Mouse (Mus musculus) cerebral cortex, adult 2 months (tissue): Measurements from ENCODE around the gene Psmg4.

Source experiments
- WGBS: fragments of 180-500 bp; shearing (Covaris S2); methylation state at CpG from one replicate; pipeline ENCODE4 v1.1.7; 2018; 5-methylcytosine and 5-hydroxymethylcytosine counted together

Psmg4 gene

DNA sequence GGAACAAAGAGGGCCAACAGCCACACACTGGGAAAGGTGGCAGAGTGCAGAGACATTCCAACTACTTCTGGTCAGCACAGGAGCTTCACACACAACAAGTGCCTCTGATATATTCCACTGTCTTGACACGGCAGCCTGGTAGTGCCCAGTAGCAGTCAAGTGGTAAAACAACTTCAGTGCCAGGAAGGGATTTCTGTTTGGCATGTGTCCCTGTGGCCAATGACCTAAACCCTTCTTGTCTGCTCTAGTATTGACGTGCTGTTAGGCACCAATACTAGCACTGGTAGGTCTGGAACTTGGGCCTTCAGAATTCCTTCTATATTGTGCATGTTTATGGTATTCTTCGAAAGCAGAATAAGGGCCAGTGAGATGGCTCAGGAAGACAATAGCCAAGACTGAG lies 42.5 kb downstream of the Psmg4 start:
- 84% methylated on average over 3 of the region's 3 CpGs for WGBS

DNA sequence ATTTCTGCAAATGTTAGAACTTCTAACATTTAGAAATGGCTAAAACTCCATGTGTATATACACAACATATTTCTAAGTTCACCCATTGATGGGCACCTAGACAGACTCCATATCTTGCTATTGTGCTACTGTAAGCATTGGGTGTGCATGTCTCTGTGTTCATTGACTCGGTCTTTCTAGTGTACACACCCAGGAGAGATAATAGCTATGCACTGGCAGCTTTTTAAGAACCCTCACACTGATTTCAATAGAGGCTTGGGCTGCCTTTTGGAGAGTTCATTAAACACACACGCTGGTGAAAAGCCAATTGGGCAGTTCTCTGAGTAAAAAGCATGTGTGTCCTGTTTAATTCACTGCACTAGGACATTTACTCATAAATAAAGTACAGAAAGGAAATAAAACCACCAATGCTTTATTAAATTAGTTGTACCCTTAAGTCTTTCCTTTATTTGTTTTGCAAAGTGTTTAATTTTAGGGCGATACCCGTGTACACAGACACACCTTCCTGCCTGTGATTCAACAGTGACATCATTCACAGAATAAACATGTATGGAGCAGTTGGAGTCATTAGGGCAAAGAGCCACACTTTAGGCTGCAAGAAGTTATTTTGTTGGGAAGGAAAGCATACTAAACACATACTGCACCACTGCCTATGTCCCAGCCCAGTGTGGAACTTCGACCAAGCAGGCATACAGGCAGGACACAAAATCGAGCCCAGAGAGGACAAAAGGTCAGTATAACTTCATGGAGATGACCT lies 45.1 kb downstream of the Psmg4 start:
- 70% methylated on average over 6 of the region's 6 CpGs for WGBS

DNA sequence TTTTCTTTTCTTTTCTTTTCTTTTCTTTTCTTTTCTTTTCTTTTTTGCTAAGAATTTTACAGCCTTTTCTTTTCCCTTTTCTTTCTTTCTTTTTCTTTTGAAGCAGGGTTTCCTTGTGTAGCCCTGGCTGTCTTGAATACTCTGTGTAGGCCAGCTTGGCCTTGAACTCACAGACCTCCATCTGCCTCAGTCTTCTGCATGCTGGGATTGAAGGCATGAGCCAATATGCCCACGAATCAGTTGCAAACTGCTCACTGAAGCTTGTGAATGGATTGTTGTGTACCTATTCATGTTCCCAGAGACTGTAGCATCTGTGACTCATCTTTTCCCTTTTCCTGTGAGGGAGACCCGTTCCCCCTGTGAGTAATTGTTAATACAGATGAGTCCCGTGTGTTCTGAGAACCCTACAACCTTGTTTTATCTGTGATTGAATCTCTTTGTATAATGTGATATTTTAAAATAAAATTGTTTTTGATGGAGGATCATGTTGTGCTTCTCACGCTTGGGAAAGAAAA lies 48.6 kb downstream of the Psmg4 start:
- 42% methylated on average over 4 of the region's 4 CpGs for WGBS

DNA sequence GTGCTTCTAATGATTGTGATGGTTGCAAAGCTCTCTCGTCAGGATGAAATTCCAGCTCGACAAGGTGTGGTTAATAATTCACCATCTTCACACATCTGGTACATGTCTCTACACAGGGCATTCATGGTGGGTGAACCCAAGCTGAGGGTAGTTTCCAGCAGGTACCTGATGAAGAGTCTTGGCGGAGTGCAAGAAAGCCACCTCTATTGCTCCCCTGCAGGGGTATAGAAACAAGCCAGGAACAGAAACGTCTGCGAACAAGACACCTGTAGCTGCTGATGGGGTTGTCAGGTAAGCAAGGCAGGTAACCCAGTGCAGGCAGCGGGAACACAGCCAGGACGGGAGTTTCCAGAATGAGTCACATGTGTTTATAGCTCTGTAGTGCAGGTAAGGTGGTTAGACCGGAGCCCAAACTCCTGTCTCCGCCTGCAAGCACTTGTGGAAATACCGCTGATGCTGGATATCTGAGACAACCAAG lies 50.0 kb downstream of the Psmg4 start:
- 81% methylated on average over 10 of the region's 10 CpGs for WGBS

DNA sequence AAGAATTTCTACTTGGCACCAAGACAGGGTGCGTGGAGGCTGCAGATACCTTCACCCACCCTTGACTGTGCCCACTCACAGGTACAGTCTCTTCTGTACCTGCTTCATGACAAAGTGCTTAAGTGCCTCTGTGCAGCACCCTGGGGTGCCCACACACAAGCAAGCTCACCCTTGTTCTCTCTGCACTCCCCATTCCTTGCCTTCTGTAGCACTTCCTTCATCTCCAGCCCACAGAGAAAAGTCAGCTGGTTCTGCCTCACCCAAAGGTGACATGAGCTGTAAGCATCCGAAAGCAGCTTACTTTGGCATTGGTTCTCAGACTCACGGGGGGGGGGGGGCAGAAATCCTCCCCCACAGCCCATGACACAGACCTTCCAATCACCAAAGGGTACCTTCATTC lies 52.1 kb downstream of the Psmg4 start:
- 50% methylated on average over 3 of the region's 3 CpGs for WGBS

DNA sequence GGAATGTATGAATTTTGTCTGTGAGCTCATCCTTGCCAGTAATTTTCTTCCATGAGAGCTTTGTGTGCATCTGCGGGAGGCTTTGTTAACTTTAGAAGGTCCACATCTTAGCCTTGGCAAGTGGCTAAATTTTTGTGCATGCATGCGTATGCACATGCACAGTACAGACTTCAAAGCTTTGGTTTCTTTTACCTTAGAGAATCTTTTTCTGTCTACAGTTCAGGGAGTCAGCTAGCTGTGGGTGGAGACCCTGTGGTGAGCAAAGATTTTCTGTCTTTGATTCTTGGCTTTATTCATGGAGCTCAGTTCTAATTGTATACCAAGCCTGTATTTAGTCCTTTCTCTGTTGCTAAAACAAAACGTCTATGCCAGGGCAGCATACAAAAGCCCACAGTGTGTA lies 56.0 kb downstream of the Psmg4 start:
- WGBS, result 43% methylated on average over 3 of the region's 3 CpGs

DNA sequence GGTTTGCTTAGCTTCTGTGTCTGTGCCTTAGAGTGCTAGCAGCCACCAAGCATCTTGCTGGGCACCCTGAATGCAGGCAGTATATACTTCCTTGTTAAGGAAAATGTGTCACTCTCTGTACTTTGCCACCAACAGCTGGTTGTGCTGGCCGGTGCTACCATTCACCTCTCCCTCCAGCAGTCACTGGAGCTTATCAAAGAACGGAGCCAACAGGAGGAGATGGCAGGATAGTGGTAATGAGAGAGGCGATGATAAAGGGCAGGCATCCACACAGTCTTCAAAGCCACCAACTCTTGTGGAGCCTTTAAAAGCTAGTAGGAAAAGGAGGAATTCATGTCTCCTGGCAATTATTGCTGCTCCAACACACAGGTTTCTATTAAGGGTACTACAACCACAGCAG lies 57.0 kb downstream of the Psmg4 start:
- WGBS, result 65% methylated on average over 3 of the region's 3 CpGs

DNA sequence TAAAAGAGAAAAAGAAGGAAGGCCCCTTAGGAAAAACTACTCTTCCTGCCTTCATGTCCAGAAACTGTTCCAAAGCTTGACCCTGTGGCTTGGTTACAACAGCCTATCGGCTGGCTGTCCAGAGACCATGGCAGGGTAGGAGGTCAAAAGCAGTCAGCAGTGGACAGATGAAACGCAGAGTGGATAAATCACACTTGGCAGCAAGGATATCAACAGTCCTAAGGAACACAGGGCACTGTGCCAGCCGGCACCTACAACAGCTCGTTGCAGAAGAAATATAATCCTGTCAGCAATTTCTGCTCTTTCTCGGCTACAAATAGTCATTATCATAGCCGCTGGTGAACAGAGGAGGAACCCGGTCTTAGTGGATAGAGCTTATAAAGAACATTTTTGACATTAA lies 60.2 kb downstream of the Psmg4 start:
- WGBS, result 30% methylated on average over 7 of the region's 7 CpGs

DNA sequence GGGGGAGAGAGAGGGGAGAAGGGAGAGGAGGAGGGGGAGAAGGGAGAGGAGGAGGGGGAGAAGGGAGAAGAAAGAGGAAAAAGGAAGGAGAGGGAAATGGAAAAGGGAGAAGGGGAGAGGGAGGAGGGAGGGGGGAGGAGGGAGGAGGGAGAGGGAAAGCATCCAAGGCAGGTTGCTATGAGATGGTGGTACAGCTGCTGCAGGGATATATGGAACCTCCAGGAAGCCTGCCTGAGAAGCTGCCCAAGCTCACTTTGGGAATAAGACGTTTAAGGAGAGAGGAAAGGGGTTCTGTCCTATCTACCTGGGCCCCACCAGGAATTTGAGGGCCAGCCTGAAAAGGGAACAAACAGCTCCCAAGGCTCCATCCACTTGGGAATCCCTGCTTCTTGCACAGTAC lies 64.2 kb downstream of the Psmg4 start:
- 55% methylated on average over 1 of the region's 1 CpGs for WGBS
